Mouse (Mus musculus): Measurements from ENCODE around the gene Cd79a.
"Not testable (repeated sequence)": the region's sequence is repeated elsewhere in the genome, so short reads cannot be mapped to it uniquely, and the experiment has no call there.

Gene Cd79a

DNA sequence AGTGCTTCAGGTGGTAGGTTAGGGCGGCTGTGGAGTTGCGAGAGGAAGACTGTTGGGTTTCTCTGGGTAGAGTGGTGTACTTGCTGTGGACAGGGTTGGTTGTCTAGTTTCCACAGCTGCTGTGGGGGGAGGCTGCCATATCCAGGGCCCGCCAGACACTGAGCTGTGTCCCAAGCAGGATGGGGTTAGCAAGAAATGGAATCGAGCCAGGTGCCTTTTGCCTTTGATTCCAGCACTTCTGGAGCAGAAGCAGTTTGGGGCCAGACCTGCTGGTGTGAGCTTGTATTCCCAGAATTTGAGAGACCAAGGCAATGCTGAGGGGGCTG, 10.9 kb upstream of the Cd79a start:
- DNase-seq = peak; percentile 65

- no peak for DNase-seq
These were observed 10.1 kb upstream of the Cd79a start for GRCm38 (mm10) chr7:24887096-24887495.

GRCm38 (mm10) chr7:24889431-24890220, 7.6 kb upstream of the Cd79a start:
- DNase-seq = no peak

DNA sequence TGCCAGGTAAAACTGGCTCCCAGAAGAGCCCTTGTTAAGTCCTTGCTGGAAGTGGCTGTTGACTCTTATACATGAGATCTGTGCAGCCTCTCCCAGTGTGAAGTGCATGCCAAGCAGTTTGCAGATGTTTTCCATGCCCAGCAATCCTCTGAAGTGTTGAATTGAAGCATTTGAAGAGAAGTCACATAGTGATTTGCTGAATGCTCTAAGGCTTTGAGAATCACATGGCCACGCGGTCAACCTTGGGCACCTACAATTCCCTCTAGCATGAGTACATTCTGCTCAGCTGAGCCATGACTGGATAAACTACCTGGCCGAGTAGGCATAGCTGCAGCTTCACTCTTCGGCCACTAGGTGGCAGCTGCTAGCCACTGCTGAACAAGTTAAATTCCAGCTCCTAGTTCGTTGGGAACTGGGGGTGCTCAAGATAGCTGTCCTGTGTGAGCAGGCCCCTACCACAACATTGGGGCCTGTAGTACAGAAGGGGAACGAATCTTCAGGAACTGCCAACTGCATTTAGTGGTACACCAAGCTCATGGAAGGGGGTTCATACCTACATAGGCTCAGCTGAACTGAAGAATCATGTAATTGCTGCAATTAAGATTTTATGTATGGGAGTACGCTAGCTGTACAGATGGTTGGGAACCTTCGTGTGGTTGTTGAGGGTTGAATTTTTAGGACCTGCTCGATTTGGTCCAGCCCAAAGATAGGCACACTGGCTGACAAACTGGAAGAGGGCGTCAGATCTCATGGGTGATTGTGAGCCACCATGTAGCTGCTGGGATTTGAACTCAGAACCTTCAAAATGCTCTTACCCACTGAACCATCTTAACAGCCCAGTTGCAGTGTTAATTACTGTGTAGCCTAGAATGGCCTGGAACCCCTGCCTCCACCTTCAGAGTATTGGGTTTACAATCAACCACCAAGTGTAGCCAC, 6.6 kb upstream of the Cd79a start:
- DNase-seq = peak; percentile 71

GRCm38 (mm10) chr7:24891241-24892124, 5.7 kb upstream of the Cd79a start:
- DNase-seq = no peak

DNA sequence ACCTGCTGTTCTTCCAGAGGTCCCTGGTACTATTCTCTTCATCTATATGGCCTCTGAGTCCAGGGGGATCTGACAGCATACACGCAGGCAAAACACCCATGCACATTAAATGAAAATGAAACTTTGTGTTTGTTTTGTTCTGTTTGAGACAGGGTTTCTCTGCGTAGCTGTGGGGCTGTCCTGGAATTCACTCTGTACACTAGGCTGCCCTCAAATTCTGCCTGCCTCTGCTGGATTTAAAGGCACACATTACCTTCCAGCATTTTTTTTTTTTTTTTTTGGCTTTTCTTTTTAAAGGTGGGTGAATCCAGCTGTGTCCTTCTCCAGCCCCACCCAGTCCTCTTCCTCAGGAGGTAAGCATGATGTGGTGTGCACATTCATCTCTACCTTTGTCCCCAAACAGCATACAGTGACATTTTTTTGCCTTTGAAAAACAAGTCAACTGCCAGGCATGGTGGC, 5.0 kb upstream of the Cd79a start:
- peak; percentile 2 for DNase-seq

DNA sequence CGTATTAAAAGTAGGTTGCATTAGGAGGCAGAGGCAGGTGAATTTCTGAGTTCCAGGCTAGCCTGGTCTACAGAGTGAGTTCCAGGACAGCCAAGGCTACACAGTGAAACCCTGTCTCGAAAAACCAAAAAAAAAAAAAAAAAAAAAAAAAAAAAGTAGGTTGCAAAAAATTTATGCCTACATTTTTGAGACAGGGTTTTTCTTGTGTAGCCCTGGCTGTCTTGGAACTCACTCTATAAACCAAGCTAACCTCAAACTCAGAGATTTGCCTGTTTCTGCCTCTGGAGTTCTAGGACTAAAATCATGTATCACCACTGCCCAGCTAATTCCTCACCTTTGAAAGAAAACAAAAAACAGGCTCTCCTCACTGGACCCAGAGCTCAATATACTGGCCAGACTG, 1.4 kb upstream of the Cd79a start:
- DNase-seq = not testable (repeated sequence)

DNA sequence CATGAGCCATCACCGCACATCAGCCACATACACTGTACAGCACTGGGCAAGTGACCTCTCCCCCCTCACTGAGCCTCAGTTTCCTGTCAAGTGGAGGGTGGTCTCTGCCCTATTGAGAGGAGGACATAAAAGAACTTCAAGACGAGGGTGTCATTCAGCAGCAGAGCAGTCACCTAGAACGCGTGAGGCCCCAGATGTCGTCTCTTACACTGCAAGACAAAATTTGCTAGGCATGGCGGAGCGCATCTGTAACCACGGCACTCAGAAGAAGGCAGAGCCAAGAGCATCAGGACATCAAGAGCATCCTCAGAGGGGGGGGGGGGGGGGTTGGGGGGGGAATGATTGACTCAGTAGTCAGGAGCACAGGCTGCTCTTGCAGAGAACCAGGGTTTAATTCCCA, 912 bp upstream of the Cd79a start:
- no peak for DNase-seq

DNA sequence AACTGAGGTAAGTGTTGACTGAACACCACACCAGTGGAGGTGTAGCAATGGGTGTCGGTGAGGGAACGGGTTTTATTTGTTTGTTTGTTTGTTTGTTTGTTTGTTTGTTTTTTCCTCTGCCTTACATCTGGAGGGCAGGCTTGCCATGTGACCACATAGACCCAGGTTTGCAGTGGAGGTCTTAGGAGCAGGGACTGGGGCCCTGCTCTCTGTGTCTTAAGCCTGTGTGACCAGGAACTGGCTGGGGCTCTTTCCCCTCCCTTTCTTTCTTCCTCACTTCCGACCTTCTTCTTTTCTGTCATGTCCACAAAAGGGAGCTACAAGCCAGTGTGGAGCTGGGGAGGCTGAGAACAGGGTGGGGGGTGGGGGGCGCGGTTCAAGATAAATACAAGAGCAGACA, 778 bp downstream of the Cd79a start:
- no peak for DNase-seq

- DNase-seq = no peak
These were observed 3.9 kb downstream of the Cd79a start for GRCm38 (mm10) chr7:24901114-24901513.

- no peak for DNase-seq
These were observed 4.7 kb downstream of the Cd79a start for GRCm38 (mm10) chr7:24901842-24902241.

- DNase-seq = no peak
These were observed 5.1 kb downstream of the Cd79a start for GRCm38 (mm10) chr7:24902264-24902629.

DNA sequence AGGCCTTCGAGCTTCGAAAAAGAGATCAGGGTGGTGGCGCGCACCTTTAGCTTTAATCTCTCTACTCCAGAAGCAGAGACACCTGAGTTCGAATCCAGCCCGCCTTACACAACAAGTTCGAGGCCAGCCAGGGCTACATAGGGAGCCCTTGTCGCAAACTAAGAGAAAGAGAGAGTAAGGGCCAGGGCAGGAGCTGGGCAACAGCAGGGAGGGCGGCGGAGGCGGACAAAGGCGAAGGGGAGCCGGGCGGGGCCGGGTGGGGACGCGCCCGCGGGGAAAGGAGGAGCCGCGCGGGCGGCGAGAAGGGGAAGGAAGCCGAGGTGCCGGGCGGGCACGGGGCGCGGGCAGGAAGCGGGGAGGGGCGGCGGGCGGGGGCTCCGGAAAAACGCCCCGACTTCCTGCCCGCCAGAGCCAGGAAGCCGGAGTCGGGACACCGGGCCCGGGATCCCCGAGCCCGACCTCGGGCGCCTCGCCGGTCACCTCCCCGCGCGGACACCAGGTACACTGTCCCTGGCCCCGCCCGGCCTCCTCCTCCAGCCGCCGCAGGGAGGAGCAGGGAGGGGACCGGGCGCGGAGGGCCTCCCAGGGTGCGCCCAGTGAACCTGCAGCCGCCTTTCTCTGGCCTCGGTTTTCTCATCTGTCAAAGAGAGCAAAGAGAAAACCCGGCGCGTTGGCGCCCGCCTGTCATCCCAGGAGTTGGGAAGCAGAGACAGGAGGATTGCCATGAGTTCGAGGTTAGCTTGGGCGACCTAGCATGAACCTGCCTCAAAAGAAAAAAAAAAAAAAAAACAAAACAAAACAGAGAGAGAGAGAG, 5.7 kb downstream of the Cd79a start, which contains the start of gene Arhgef1:
TSS of gene Arhgef1 (plus strand) at position 283 of the 814 bp plus-strand sequence.
- peak; percentile 70 for DNase-seq

- DNase-seq = no peak
These were observed 6.3 kb downstream of the Cd79a start for GRCm38 (mm10) chr7:24903444-24903825.

- DNase-seq = peak; percentile 98
These were observed 6.9 kb downstream of the Cd79a start for GRCm38 (mm10) chr7:24904070-24904483.

DNA sequence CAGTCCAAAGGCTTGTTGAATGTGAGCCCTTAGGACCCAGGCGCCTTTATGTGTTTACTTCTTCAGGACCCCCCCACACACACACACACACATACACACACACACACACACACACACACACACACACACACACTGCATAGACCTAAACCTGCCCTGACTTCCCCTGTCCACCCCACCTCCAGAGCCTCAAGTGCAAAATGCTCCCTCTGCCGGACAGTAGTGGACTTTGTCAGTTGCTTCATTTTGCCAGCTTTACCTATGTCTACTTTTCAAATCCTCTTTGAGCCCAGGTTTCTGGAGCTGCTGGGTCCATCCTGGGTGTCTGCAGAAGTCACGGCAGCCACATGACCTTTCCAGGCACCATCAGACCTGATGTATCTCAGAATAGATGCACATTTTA, 7.8 kb downstream of the Cd79a start:
- DNase-seq = peak; percentile 76

- DNase-seq = no peak
These were observed 9.4 kb downstream of the Cd79a start for GRCm38 (mm10) chr7:24906551-24906950.

- DNase-seq = no peak
These were observed 10.1 kb downstream of the Cd79a start for GRCm38 (mm10) chr7:24907211-24907748.

DNA sequence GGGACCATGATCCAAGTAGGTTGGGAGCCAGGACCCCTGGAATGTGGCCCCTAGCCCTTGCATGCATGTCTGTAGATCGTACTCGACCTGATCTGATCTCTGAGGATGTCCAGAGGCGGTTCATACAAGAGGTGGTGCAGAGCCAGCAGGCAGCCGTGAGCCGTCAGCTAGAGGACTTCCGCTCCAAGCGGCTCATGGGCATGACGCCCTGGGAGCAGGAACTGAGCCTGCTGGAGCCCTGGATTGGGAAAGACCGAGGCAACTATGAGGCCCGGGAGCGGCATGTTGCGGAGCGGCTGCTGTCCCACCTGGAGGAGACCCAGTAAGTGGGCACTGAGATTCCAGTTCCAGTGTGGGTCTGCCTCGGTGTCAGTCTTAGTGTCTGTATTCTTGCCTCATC, 15.3 kb downstream of the Cd79a start:
- no peak for DNase-seq

GRCm38 (mm10) chr7:24918763-24919323, 21.7 kb downstream of the Cd79a start:
- no peak for DNase-seq

DNA sequence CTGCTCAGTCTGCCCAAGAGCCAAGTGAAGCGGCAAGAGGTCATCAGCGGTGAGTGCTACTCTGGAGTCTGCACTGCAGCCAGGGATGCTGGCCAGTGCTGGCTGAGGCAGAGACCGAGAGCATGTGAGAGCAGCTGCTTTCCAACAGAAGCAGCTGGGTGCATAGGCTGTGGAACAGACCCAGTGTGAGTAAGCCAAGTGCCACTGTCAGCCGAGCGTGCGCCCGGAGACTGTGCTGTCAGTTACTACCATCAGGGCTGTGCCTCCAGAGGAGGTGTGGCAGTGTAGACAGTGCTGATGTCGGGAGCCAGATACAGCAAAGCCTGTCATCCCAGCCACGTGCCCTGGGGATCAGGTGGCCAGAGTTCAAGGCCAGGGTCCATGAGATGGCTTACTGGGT, 22.5 kb downstream of the Cd79a start:
- no peak for DNase-seq

All from cerebellum, adult 9-11 months (tissue).